ENCODE assay signal across 8 mouse cellular contexts in the genomic region with DNA sequence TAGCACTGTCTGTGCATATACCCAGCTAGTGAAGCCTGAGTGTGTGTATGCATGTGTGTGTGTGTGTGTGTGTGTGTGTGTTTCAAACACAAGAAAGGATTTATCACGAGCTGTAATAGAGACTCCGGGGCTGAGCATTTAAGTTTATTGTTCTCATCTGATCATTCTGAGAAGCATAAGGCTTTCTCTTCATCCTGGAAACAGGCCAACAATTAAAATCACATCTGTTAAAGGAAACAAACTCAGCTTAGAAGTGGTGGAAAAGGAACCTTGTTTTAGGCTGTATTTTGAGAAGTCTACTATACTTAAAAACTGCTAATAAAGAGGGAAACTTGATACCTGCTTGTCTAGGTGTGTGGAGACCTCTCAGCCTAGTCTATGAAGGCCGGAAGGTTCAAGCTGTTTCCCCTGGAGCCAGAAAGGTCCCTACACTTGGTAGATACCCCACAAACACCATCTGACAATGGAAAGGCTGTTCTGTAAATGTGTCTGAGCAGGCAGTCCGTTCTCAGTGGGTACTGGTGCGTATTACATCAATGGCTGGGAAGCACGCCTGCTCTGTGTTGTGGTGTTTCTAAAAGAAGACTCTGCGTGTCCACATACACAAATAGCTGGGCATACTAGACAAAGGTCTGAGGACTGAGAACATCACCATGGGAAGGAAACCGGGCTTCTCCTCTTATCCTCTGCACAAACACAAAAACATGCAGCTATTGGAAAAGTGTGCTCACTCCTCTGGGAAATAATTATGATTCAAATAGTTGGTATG.
DNase-seq lines count a peak whose midpoint lies in the region; ATAC-seq and TF ChIP-seq lines count a peak whose summit lies in the region.

No protein-coding gene starts in this region.

- H3K4me2 ChIP-seq in heart, embryonic 14.5 days (ENCODE audit: low read length): no peak overlapping the region

- no peak overlapping the region for H3K9ac ChIP-seq in heart, embryonic 14.5 days (ENCODE audit: low read length)

- no peak for TF ChIP-seq CTCF in kidney, adult 2 months (conservative IDR thresholded peaks at IDR 0.05; ENCODE audit: insufficient read depth, insufficient read length, low read depth, low read length)

- H3K4me1 ChIP-seq in kidney, adult 2 months (ENCODE audit: control insufficient read depth, insufficient read depth, low read length): peaks cover 4% of the 10 kb centered on the region
- peaks cover 56% of the 10 kb centered on the region for H3K4me1 ChIP-seq in embryonic facial prominence, embryonic 10.5 days
- peaks cover 15 to 30% of the 10 kb centered on the region in 2 experiments for H3K4me1 ChIP-seq in heart, embryonic 14.5 days (ENCODE audit: control insufficient read depth in 2 of 2, insufficient read depth in 2 of 2, low read length in 2 of 2)

- DNase-seq in kidney, postnatal 10 days: peak; percentile 23
- no peak for DNase-seq in kidney, adult 2 months
- DNase-seq in embryonic facial prominence, embryonic 10.5 days (ENCODE audit: low spot score): no peak
- DNase-seq in mesoderm, embryonic 11.5 days (ENCODE audit: low read depth, low spot score): peak; percentile 33
- DNase-seq in natural killer cell, adult 2 months (ENCODE audit: low spot score in 2 of 2): no peak
- no peak for DNase-seq in urinary bladder, adult 18-20 months (ENCODE audit: low spot score in 2 of 2)
- no peak for DNase-seq in left cerebral cortex, postnatal 14 days (ENCODE audit: low spot score in 2 of 2)

- ATAC-seq in heart, embryonic 14.5 days (ENCODE audit: insufficient number of reproducible peaks, insufficient read depth, low FRiP score, low read depth): no peak

- no peaks in the 10 kb centered on the region for H3K27me3 ChIP-seq in kidney, adult 2 months (replicated peaks; ENCODE audit: control insufficient read depth, insufficient read depth, low read length)
- H3K27me3 ChIP-seq in embryonic facial prominence, embryonic 10.5 days (replicated peaks; ENCODE audit: low read depth, poor library complexity, severe bottlenecking): no peaks in the 10 kb centered on the region
- no peaks in the 10 kb centered on the region for H3K27me3 ChIP-seq in heart, embryonic 14.5 days (ENCODE audit: control insufficient read depth, insufficient read depth, low read length)

- no peak overlapping the region for H3K27ac ChIP-seq in kidney, adult 2 months (ENCODE audit: insufficient read depth, low read depth, low read length)
- H3K27ac ChIP-seq in embryonic facial prominence, embryonic 10.5 days (replicated peaks): peak overlapping the region; percentile 84
- H3K27ac ChIP-seq in heart, embryonic 14.5 days (replicated peaks in 1 of 2; ENCODE audit: control insufficient read depth in 1 of 2, insufficient read depth in 1 of 2, low read depth in 2 of 2, low read length in 2 of 2): peak overlapping the region; percentile 78 to 93

- intact Hi-C loops in left cerebral cortex, postnatal 14 days (cut with DNase I): no loop called here

- no peaks in the 10 kb centered on the region for H3K36me3 ChIP-seq in kidney, adult 2 months (ENCODE audit: control insufficient read depth, insufficient read depth, low read length)
- H3K36me3 ChIP-seq in embryonic facial prominence, embryonic 10.5 days (replicated peaks): no peaks in the 10 kb centered on the region
- H3K36me3 ChIP-seq in heart, embryonic 14.5 days (ENCODE audit: control insufficient read depth, insufficient read depth, low read length): no peaks in the 10 kb centered on the region

- H3K9me3 ChIP-seq in embryonic facial prominence, embryonic 10.5 days: no peaks in the 10 kb centered on the region
- H3K9me3 ChIP-seq in heart, embryonic 14.5 days (ENCODE audit: control insufficient read depth, low read length): no peaks in the 10 kb centered on the region

- no peak overlapping the region for H3K4me3 ChIP-seq in kidney, adult 2 months (ENCODE audit: insufficient read depth, low read depth, low read length)
- H3K4me3 ChIP-seq in embryonic facial prominence, embryonic 10.5 days: no peak overlapping the region
- no peak overlapping the region for H3K4me3 ChIP-seq in heart, embryonic 14.5 days (ENCODE audit: control insufficient read depth in 1 of 2, insufficient read depth in 1 of 2, low read depth in 1 of 2, low read length in 2 of 2)

- no peak for TF ChIP-seq POLR2A in kidney, adult 2 months (IDR thresholded peaks at IDR 0.05; ENCODE audit: low read depth, low read length)

- 56% methylated on average over 8 of the region's 8 CpGs for WGBS in kidney, adult 2 months
- WGBS in embryonic facial prominence, embryonic 10.5 days: 56% methylated on average over 8 of the region's 8 CpGs
- 59% methylated on average over 8 of the region's 8 CpGs for WGBS in heart, embryonic 14.5 days

Comparison
In these comparisons a context has a peak if more than half of its experiments do, and no peak if none do; other contexts are left out.
1. DNase-seq: peak in kidney, postnatal 10 days (single experiment) and mesoderm, embryonic 11.5 days (single experiment); none in kidney, adult 2 months (single experiment), embryonic facial prominence, embryonic 10.5 days (single experiment), natural killer cell, adult 2 months (0 of 2), urinary bladder, adult 18-20 months (0 of 2) and left cerebral cortex, postnatal 14 days (0 of 2).